Mouse (Mus musculus): Measurements from ENCODE around the gene Tsen2. TPM values are rescaled to one million over a fixed set of nuclear protein-coding genes. Genes with fewer than 3 reads are reported as not detected.

The Tsen2 gene
- polyA plus RNA-seq, 1 experiment: 1.4 TPM

- Histone ChIP-seq H3K27me3 (ENCODE audit: control insufficient read depth, insufficient read depth, low read length) (no peaks in the 10 kb centered on the region), H3K4me3 (ENCODE audit: low read depth, low read length) (no peak overlapping the region), H3K27ac (ENCODE audit: insufficient read depth, low read depth, low read length) (no peak overlapping the region), H3K4me1 (ENCODE audit: control insufficient read depth, insufficient read depth, insufficient read length, low read length) (peaks cover 29% of the 10 kb centered on the region), H3K36me3 (ENCODE audit: control insufficient read depth, insufficient read depth, low read length) (no peaks in the 10 kb centered on the region)
- TF ChIP-seq CTCF (IDR thresholded peaks at IDR 0.05; ENCODE audit: extremely low read depth, insufficient read length, insufficient replicate concordance, low read depth, low read length) (no peak), POLR2A (IDR thresholded peaks at IDR 0.05; ENCODE audit: low read depth, low read length) (no peak)
- 89% methylated on average over 5 of the region's 5 CpGs for WGBS
Measured at GRCm38 (mm10) chr6:115504915-115505314, 39.5 kb upstream of the Tsen2 start.

GRCm38 (mm10) chr6:115506425-115506824 lies 38.0 kb upstream of the Tsen2 start:
- peaks cover 24% of the 10 kb centered on the region for H3K4me1 ChIP-seq (ENCODE audit: control insufficient read depth, insufficient read depth, insufficient read length, low read length)
- H3K36me3 ChIP-seq (ENCODE audit: control insufficient read depth, insufficient read depth, low read length): no peaks in the 10 kb centered on the region
- H3K27me3 ChIP-seq (ENCODE audit: control insufficient read depth, insufficient read depth, low read length): no peaks in the 10 kb centered on the region
- TF ChIP-seq CTCF (IDR thresholded peaks at IDR 0.05; ENCODE audit: extremely low read depth, insufficient read length, insufficient replicate concordance, low read depth, low read length): no peak
- TF ChIP-seq POLR2A (IDR thresholded peaks at IDR 0.05; ENCODE audit: low read depth, low read length): no peak
- 96% methylated on average over 1 of the region's 1 CpGs for whole genome bisulfite sequencing
- no peak overlapping the region for H3K27ac ChIP-seq (ENCODE audit: insufficient read depth, low read depth, low read length)
- H3K4me3 ChIP-seq (ENCODE audit: low read depth, low read length): no peak overlapping the region

GRCm38 (mm10) chr6:115511447-115511846 lies 33.0 kb upstream of the Tsen2 start:
- 95% methylated on average over 3 of the region's 3 CpGs for WGBS
- Histone ChIP-seq H3K4me3 (ENCODE audit: low read depth, low read length) (no peak overlapping the region), H3K27ac (ENCODE audit: insufficient read depth, low read depth, low read length) (no peak overlapping the region), H3K36me3 (ENCODE audit: control insufficient read depth, insufficient read depth, low read length) (no peaks in the 10 kb centered on the region), H3K27me3 (ENCODE audit: control insufficient read depth, insufficient read depth, low read length) (no peaks in the 10 kb centered on the region), H3K4me1 (ENCODE audit: control insufficient read depth, insufficient read depth, insufficient read length, low read length) (no peaks in the 10 kb centered on the region; the same call in 1 of the 2 replicates)
- TF ChIP-seq POLR2A (IDR thresholded peaks at IDR 0.05; ENCODE audit: low read depth, low read length): no peak
- TF ChIP-seq CTCF (IDR thresholded peaks at IDR 0.05; ENCODE audit: extremely low read depth, insufficient read length, insufficient replicate concordance, low read depth, low read length): no peak

- H3K4me1 ChIP-seq (ENCODE audit: control insufficient read depth, insufficient read depth, insufficient read length, low read length): no peaks in the 10 kb centered on the region; the same call in 1 of the 2 replicates
- no peak for TF ChIP-seq CTCF (IDR thresholded peaks at IDR 0.05; ENCODE audit: extremely low read depth, insufficient read length, insufficient replicate concordance, low read depth, low read length)
- no peak for TF ChIP-seq POLR2A (IDR thresholded peaks at IDR 0.05; ENCODE audit: low read depth, low read length)
- H3K36me3 ChIP-seq (ENCODE audit: control insufficient read depth, insufficient read depth, low read length): no peaks in the 10 kb centered on the region
- H3K27ac ChIP-seq (ENCODE audit: insufficient read depth, low read depth, low read length): no peak overlapping the region
- H3K4me3 ChIP-seq (ENCODE audit: low read depth, low read length): no peak overlapping the region
- 88% methylated on average over 4 of the region's 4 CpGs for WGBS
- no peaks in the 10 kb centered on the region for H3K27me3 ChIP-seq (ENCODE audit: control insufficient read depth, insufficient read depth, low read length)
Measured at GRCm38 (mm10) chr6:115513207-115513606, 31.3 kb upstream of the Tsen2 start.

GRCm38 (mm10) chr6:115517904-115518303 lies 26.6 kb upstream of the Tsen2 start:
- H3K4me1 ChIP-seq (ENCODE audit: control insufficient read depth, insufficient read depth, insufficient read length, low read length): peaks cover 2% of the 10 kb centered on the region
- H3K27ac ChIP-seq (ENCODE audit: insufficient read depth, low read depth, low read length): no peak overlapping the region
- no peaks in the 10 kb centered on the region for H3K36me3 ChIP-seq (ENCODE audit: control insufficient read depth, insufficient read depth, low read length)
- no peaks in the 10 kb centered on the region for H3K27me3 ChIP-seq (ENCODE audit: control insufficient read depth, insufficient read depth, low read length)
- TF ChIP-seq CTCF (IDR thresholded peaks at IDR 0.05; ENCODE audit: extremely low read depth, insufficient read length, insufficient replicate concordance, low read depth, low read length) (no peak), POLR2A (IDR thresholded peaks at IDR 0.05; ENCODE audit: low read depth, low read length) (no peak)
- 84% methylated on average over 4 of the region's 4 CpGs for WGBS
- no peak overlapping the region for H3K4me3 ChIP-seq (ENCODE audit: low read depth, low read length)

- Histone ChIP-seq H3K4me1 (ENCODE audit: control insufficient read depth, insufficient read depth, insufficient read length, low read length) (peaks cover 2% of the 10 kb centered on the region), H3K27me3 (ENCODE audit: control insufficient read depth, insufficient read depth, low read length) (no peaks in the 10 kb centered on the region), H3K4me3 (ENCODE audit: low read depth, low read length) (no peak overlapping the region), H3K36me3 (ENCODE audit: control insufficient read depth, insufficient read depth, low read length) (no peaks in the 10 kb centered on the region), H3K27ac (ENCODE audit: insufficient read depth, low read depth, low read length) (no peak overlapping the region)
- TF ChIP-seq POLR2A (IDR thresholded peaks at IDR 0.05; ENCODE audit: low read depth, low read length): no peak
- TF ChIP-seq CTCF (IDR thresholded peaks at IDR 0.05; ENCODE audit: extremely low read depth, insufficient read length, insufficient replicate concordance, low read depth, low read length): no peak
- 83% methylated on average over 2 of the region's 2 CpGs for WGBS
Measured at GRCm38 (mm10) chr6:115518352-115518751, 26.1 kb upstream of the Tsen2 start.

GRCm38 (mm10) chr6:115519275-115519699 lies 25.2 kb upstream of the Tsen2 start:
- Histone ChIP-seq H3K27ac (ENCODE audit: insufficient read depth, low read depth, low read length) (no peak overlapping the region), H3K36me3 (ENCODE audit: control insufficient read depth, insufficient read depth, low read length) (no peaks in the 10 kb centered on the region), H3K4me3 (ENCODE audit: low read depth, low read length) (no peak overlapping the region), H3K4me1 (ENCODE audit: control insufficient read depth, insufficient read depth, insufficient read length, low read length) (peaks cover 2% of the 10 kb centered on the region), H3K27me3 (ENCODE audit: control insufficient read depth, insufficient read depth, low read length) (no peaks in the 10 kb centered on the region)
- WGBS: 23% methylated on average over 12 of the region's 12 CpGs
- TF ChIP-seq POLR2A (IDR thresholded peaks at IDR 0.05; ENCODE audit: low read depth, low read length): no peak
- TF ChIP-seq CTCF (IDR thresholded peaks at IDR 0.05; ENCODE audit: extremely low read depth, insufficient read length, insufficient replicate concordance, low read depth, low read length): no peak
